ENCODE assay signal across 14 mouse cellular contexts in the genomic region with DNA sequence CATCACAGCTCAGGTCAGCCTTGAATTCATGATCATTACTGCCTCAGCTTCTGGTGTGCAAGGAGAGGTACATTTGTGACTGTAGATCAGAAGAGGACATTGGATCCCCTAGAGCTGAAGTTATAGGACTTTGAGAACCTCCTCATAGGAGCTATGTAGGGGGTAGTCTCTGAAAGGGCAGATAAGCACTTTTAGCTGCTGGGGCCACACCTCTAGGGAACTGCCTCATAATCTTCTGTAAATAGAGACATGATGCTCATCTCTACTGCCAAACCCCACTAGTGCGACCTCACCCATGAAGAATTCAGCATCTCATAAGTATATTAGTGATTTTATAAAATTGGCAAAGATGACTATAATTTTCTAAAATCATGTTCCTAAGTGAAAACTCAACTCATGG.
"Had no signal": no experiment of that assay in that cellular context is flagged by ENCODE, and none has a peak within 500 bp of the region (broad histone marks: within the 10 kb centered on the region; RNA-seq: fewer than 3 reads in every experiment).

No protein-coding gene starts in this region.

- DNase-seq: layer of hippocampus, adult 9-11 months; midbrain, embryonic 14.5 days; right cerebral cortex, adult 18-20 months; right cerebral cortex, postnatal 4 days; thymus, adult 2 months; thymus, postnatal 36 days had no signal

- H3K9ac ChIP-seq: intestine, embryonic 15.5 days; limb, embryonic 12.5 days; lung, embryonic 15.5 days; neural tube, embryonic 15.5 days; stomach, embryonic 15.5 days had no signal

- H3K9me3 ChIP-seq: intestine, embryonic 15.5 days; limb, embryonic 12.5 days; lung, embryonic 15.5 days; midbrain, embryonic 10.5 days; neural tube, embryonic 15.5 days; stomach, embryonic 15.5 days had no signal

- H3K4me2 ChIP-seq: intestine, embryonic 15.5 days; limb, embryonic 12.5 days; lung, embryonic 15.5 days; neural tube, embryonic 15.5 days; stomach, embryonic 15.5 days had no signal

- H3K4me3 ChIP-seq: intestine, embryonic 15.5 days; limb, embryonic 12.5 days; lung, embryonic 15.5 days; midbrain, embryonic 10.5 days; myocyte; neural tube, embryonic 15.5 days; stomach, embryonic 15.5 days had no signal

- H3K27me3 ChIP-seq: intestine, embryonic 15.5 days; limb, embryonic 12.5 days; lung, embryonic 15.5 days; neural tube, embryonic 15.5 days; stomach, embryonic 15.5 days had no signal

- H3K4me1 ChIP-seq: limb, embryonic 12.5 days; neural tube, embryonic 15.5 days; stomach, embryonic 15.5 days had no signal

- H3K36me3 ChIP-seq: intestine, embryonic 15.5 days; limb, embryonic 12.5 days; lung, embryonic 15.5 days; midbrain, embryonic 10.5 days; neural tube, embryonic 15.5 days; stomach, embryonic 15.5 days had no signal

- ATAC-seq: hindbrain, postnatal 0 days had no signal

- H3K27ac ChIP-seq: hindbrain, postnatal 0 days; intestine, embryonic 15.5 days; limb, embryonic 12.5 days; lung, embryonic 15.5 days; midbrain, embryonic 10.5 days; neural tube, embryonic 15.5 days; stomach, embryonic 15.5 days had no signal
